Mouse (Mus musculus): Measurements from ENCODE around the gene Ptov1. TPM values are rescaled to one million over a fixed set of nuclear protein-coding genes. Genes with fewer than 3 reads are reported as not detected.

Ptov1 gene
- polyA plus RNA-seq, 1 experiment from 2014 or later, result 43.5 TPM

DNA sequence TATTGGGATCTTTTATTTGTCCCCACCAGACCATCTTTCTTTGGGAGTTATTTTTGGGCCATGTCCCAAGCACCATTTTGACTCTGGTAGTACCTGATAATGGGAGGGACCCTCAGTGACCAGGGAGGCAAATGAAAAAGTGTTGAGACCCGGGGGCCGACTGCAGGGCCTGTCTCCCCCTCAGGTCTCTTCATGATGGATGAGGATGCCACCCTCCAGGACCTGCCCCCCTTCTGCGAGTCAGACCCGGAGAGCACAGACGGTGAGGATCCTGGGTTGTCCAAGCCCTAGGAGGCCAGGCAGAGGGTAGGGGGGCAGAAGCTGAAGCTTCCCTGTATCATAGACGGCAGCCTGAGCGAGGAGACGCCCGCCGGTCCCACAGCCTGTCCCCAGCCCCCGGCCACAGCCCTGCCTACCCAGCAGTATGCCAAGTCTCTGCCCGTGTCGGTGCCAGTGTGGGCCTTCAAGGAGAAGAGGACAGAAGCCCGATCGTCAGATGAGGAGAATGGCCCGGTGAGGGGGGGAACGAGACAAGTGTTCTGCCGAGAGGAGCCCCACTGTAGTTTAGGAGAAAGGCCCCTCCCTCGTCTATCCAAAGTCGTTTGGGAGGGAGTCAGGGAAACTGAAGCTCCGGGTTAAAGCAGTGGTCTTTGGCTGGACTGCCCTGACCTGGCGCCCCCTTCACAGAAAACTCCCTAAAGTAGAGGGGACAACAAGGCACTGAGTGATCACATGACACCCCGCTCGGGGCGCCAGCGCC is 15.8 kb downstream of the Ptov1 start:
- H3K4me2 ChIP-seq (ENCODE audit: low read depth, low read length), result peak overlapping the region; percentile 100
- peak overlapping the region; percentile 82 for H3K4me3 ChIP-seq (ENCODE audit: low read depth, low read length)
- peak overlapping the region; percentile 100 for H3K27ac ChIP-seq (ENCODE audit: low read depth)
- H3K9me3 ChIP-seq (ENCODE audit: low read length), result no peaks in the 10 kb centered on the region
- H3K9ac ChIP-seq (replicated peaks), result peak overlapping the region; percentile 89
- H3K4me1 ChIP-seq (ENCODE audit: insufficient read depth), result peaks cover 61% of the 10 kb centered on the region
- WGBS (ENCODE audit: insufficient replicate concordance), result 21% methylated on average over 26 of the region's 26 CpGs
- ATAC-seq, result peak; percentile 0; the same call in 1 of the 2 replicates
- no peak for DNase-seq
- H3K36me3 ChIP-seq (replicated peaks; ENCODE audit: insufficient read depth, low read length), result 0 out of 2 replicates have a peak, but pooled peaks cover 2% of the 10 kb centered on the region
- no peaks in the 10 kb centered on the region for H3K27me3 ChIP-seq (ENCODE audit: insufficient read depth, low read length)
- no peak; the same call in 1 of the 2 replicates for TF ChIP-seq EP300 (IDR thresholded peaks at IDR 0.05; ENCODE audit: low read depth)
- TF ChIP-seq CTCF (IDR thresholded peaks at IDR 0.05; ENCODE audit: low read depth), result no peak

DNA sequence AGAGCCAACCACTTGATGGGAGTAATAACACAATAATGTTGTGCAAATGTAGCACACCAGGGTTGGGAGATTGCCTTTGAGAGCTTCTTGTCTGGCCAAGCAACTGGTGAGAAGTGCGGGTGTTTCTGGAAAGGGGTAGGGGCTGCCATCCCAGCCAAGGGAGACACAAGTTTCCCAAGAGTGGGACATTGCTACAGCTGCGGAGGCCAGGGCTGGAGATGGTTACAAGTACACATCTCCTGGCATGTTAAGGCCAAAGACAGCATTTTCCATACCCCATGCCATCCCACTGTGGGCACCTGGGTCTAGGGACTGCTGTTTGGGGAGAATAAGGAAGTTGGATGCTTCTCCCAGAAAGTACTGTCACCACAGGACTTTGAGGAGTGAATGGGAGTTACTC is 16.5 kb downstream of the Ptov1 start:
- ATAC-seq (no peak), DNase-seq (no peak)
- Histone ChIP-seq H3K4me1 (ENCODE audit: insufficient read depth) (peaks cover 57% of the 10 kb centered on the region), H3K36me3 (replicated peaks; ENCODE audit: insufficient read depth, low read length) (0 out of 2 replicates have a peak, but pooled peaks cover 2% of the 10 kb centered on the region), H3K27ac (ENCODE audit: low read depth) (no peak overlapping the region), H3K27me3 (ENCODE audit: insufficient read depth, low read length) (no peaks in the 10 kb centered on the region), H3K4me3 (ENCODE audit: low read depth, low read length) (no peak overlapping the region), H3K4me2 (ENCODE audit: low read depth, low read length) (peak overlapping the region; percentile 100), H3K9me3 (ENCODE audit: low read length) (no peaks in the 10 kb centered on the region), H3K9ac (replicated peaks) (peak overlapping the region; percentile 89)
- WGBS (ENCODE audit: insufficient replicate concordance), result 90% methylated on average over 2 of the region's 2 CpGs
- TF ChIP-seq CTCF (IDR thresholded peaks at IDR 0.05; ENCODE audit: low read depth) (no peak), EP300 (IDR thresholded peaks at IDR 0.05; ENCODE audit: low read depth) (no peak)

DNA sequence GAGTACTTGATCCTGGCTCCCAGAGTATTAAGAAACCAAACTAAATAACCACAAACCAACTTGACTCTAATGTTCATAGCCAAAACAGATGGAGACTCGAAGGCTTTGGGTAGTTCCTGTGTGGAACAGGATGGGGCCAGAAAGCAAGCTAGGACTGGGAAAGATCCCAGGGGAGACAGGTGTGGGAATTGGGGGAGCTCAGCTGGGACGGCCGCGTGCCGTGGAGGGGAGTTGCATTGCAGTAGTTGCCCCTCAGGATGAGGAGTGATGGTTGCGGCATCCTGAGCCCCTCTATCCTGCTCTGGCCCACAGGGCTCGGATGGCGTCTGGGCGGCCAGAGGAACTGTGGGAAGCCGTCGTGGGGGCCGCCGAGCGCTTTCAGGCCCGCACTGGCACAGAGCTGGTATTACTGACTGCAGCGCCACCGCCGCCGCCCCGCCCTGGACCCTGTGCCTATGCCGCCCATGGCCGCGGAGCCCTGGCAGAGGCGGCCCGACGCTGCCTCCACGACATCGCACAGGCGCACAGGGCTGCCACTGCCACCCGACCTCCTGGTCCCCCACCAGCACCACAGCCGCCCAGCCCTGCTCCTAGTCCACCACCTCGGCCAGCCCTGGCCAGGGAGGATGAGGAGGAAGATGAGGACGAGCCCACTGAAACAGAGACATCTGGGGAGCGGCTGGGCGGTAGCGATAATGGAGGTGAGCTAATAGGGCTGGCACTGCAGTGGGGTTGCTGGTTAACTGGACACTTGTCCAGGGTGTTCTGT is 17.1 kb downstream of the Ptov1 start:
- no peak overlapping the region for H3K9ac ChIP-seq (replicated peaks)
- H3K4me3 ChIP-seq (ENCODE audit: low read depth, low read length), result no peak overlapping the region
- DNase-seq (no peak), ATAC-seq (no peak)
- 91% methylated on average over 34 of the region's 36 CpGs for WGBS (ENCODE audit: insufficient replicate concordance)
- H3K4me2 ChIP-seq (ENCODE audit: low read depth, low read length), result no peak overlapping the region
- no peaks in the 10 kb centered on the region for H3K9me3 ChIP-seq (ENCODE audit: low read length)
- H3K36me3 ChIP-seq (replicated peaks; ENCODE audit: insufficient read depth, low read length), result 0 out of 2 replicates have a peak, but pooled peaks cover 2% of the 10 kb centered on the region
- peaks cover 57% of the 10 kb centered on the region for H3K4me1 ChIP-seq (ENCODE audit: insufficient read depth)
- H3K27me3 ChIP-seq (ENCODE audit: insufficient read depth, low read length), result no peaks in the 10 kb centered on the region
- no peak overlapping the region for H3K27ac ChIP-seq (ENCODE audit: low read depth)
- TF ChIP-seq CTCF (IDR thresholded peaks at IDR 0.05; ENCODE audit: low read depth), result no peak
- TF ChIP-seq EP300 (IDR thresholded peaks at IDR 0.05; ENCODE audit: low read depth), result no peak

DNA sequence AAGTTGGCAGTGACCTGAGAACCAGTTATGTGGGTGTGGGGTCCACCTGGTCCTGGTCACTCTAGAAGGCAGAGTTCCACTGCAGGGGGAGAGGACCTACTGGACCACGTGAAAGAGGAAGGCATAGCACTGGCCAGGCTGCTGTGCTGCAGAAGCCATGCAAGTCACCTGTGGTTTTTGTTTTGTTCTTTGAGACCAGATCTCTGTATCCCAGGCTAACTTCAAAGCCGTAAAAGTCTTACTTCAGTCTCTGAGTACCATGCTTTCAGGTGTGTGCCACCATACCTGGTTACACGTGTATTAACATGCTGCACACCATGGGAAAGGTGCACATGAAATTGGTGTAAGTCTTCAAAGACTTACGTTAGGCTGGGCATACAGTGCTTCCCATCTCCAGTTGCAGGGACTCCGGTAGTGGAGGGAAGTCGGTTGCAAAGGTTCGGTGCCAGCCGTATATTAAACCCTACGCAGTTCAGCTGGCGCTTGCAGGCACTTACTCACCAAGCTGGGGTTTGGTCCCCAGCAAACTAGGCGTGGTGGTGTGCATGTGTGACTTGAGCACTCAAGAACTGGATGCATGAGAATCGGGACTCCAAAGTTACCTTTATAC is 17.9 kb downstream of the Ptov1 start:
- no peak for TF ChIP-seq CTCF (IDR thresholded peaks at IDR 0.05; ENCODE audit: low read depth)
- no peak for TF ChIP-seq EP300 (IDR thresholded peaks at IDR 0.05; ENCODE audit: low read depth)
- no peak overlapping the region for H3K27ac ChIP-seq (ENCODE audit: low read depth)
- H3K27me3 ChIP-seq (ENCODE audit: insufficient read depth, low read length), result no peaks in the 10 kb centered on the region
- H3K4me3 ChIP-seq (ENCODE audit: low read depth, low read length), result no peak overlapping the region
- peaks cover 58% of the 10 kb centered on the region for H3K4me1 ChIP-seq (ENCODE audit: insufficient read depth)
- ATAC-seq (no peak), DNase-seq (no peak)
- 85% methylated on average over 12 of the region's 12 CpGs for WGBS (ENCODE audit: insufficient replicate concordance)
- no peak overlapping the region for H3K9ac ChIP-seq (replicated peaks)
- 0 out of 2 replicates have a peak, but pooled peaks cover 2% of the 10 kb centered on the region for H3K36me3 ChIP-seq (replicated peaks; ENCODE audit: insufficient read depth, low read length)
- H3K9me3 ChIP-seq (ENCODE audit: low read length), result no peaks in the 10 kb centered on the region
- peak overlapping the region; percentile 75; the same call in 1 of the 2 replicates for H3K4me2 ChIP-seq (ENCODE audit: low read depth, low read length)

DNA sequence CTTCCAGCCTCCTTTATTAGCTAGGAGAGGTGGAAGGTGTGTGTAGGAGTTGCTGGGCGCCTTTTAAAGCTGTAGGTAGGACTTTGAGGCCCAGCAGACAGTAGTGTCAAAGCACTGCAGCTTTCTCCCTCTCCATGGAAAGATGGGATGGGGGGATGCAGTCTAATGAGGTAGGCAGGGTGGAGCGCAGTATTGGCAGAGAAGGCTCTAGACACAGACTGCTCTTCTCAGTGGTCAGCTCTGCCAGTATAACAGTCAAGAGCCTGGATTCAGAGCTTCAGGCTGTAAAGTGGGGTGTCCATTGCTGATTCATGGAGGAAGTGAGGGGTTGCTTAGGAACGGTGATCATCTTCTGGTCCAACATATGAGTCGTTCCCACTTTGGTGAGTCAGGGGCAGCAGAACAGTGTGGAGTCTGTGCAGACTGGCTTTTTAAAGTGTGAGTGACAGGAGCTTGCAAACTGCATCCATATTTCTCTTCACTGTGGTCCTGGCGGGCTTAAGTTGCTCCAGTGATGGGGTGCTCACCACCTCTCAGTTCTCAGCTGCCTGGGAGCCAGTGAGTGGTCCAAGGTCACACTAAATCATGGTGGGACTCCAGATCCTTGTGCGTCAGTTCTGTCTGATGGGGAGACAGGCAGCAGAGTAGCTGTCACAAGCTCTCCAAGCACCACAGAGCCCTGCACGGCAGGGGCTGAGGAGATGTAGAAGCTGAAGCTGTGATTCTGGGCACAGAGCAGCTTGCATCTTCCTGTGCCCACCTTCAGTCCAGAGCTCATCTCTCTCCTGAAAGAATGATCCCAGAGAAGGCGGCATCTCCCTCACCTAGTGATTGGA is 18.6 kb downstream of the Ptov1 start:
- no peaks in the 10 kb centered on the region for H3K9me3 ChIP-seq (ENCODE audit: low read length)
- peaks cover 51% of the 10 kb centered on the region for H3K4me1 ChIP-seq (ENCODE audit: insufficient read depth)
- peak overlapping the region; percentile 80 for H3K4me3 ChIP-seq (ENCODE audit: low read depth, low read length)
- peak overlapping the region; percentile 81 for H3K9ac ChIP-seq (replicated peaks)
- peaks cover 9% of the 10 kb centered on the region for H3K36me3 ChIP-seq (replicated peaks; ENCODE audit: insufficient read depth, low read length)
- 65% methylated on average over 8 of the region's 8 CpGs for WGBS (ENCODE audit: insufficient replicate concordance)
- TF ChIP-seq CTCF (IDR thresholded peaks at IDR 0.05; ENCODE audit: low read depth) (no peak), EP300 (IDR thresholded peaks at IDR 0.05; ENCODE audit: low read depth) (no peak)
- H3K4me2 ChIP-seq (ENCODE audit: low read depth, low read length), result peak overlapping the region; percentile 75
- DNase-seq (no peak), ATAC-seq (no peak)
- H3K27ac ChIP-seq (ENCODE audit: low read depth), result peak overlapping the region; percentile 99
- no peaks in the 10 kb centered on the region for H3K27me3 ChIP-seq (ENCODE audit: insufficient read depth, low read length)
